Mouse (Mus musculus): ENCODE measurements around the gene A830005F24Rik. TPM values are rescaled to one million over a fixed set of nuclear protein-coding genes. Genes with fewer than 3 reads are reported as not detected.
"Not testable (repeated sequence)": the region's sequence is repeated elsewhere in the genome, so short reads cannot be mapped to it uniquely, and the experiment has no call there.

Gene A830005F24Rik
- polyA plus RNA-seq, 1 experiment from 2014 or later: 3.0 TPM

DNA sequence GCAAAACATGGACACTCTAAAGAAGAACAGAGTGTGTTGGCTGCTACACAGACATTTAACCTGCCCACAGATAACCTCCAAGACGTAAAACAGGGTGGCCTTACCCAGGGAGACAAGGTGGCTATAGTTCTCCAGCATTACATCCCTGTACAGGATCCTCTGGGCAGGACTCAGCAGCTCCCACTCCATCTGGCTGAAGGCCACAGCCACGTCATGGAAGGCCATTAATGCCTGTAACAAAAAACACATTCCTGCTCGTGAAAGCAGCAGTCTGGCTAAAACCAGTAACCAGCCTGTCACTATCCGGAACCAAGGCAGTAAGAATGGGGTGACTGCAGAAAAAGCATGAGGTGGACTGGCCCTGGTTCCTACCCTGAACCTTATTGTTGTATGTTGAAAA, 14.7 kb upstream of the A830005F24Rik start:
- WGBS: 74% methylated on average over 4 of the region's 4 CpGs
- DNase-seq (ENCODE audit: low spot score) (no peak), ATAC-seq (ENCODE audit: low FRiP score) (no peak)
- no peak overlapping the region for H3K9ac ChIP-seq (ENCODE audit: low read depth, low read length)
- H3K4me3 ChIP-seq (ENCODE audit: low read depth, low read length): no peak overlapping the region
- no peaks in the 10 kb centered on the region; the same call in 1 of the 2 replicates for H3K4me1 ChIP-seq (replicated peaks; ENCODE audit: control insufficient read depth, insufficient read depth, low read length)
- H3K9me3 ChIP-seq (ENCODE audit: control insufficient read depth, low read length): no peaks in the 10 kb centered on the region; the same call in 1 of the 2 replicates
- no peak overlapping the region for H3K4me2 ChIP-seq (replicated peaks; ENCODE audit: low read depth, low read length)
- H3K27ac ChIP-seq (ENCODE audit: low read depth, low read length): no peak overlapping the region
- H3K36me3 ChIP-seq (ENCODE audit: control insufficient read depth, insufficient read depth, low read length): peaks cover 4% of the 10 kb centered on the region; the same call in 1 of the 2 replicates
- H3K27me3 ChIP-seq (ENCODE audit: control insufficient read depth, insufficient read depth, low read length): no peaks in the 10 kb centered on the region

- Histone ChIP-seq H3K27ac (ENCODE audit: low read depth, low read length) (no peak overlapping the region), H3K4me1 (replicated peaks; ENCODE audit: control insufficient read depth, insufficient read depth, low read length) (no peaks in the 10 kb centered on the region; the same call in 1 of the 2 replicates), H3K9me3 (ENCODE audit: control insufficient read depth, low read length) (no peaks in the 10 kb centered on the region), H3K36me3 (ENCODE audit: control insufficient read depth, insufficient read depth, low read length) (peaks cover 4% of the 10 kb centered on the region; the same call in 1 of the 2 replicates), H3K4me3 (ENCODE audit: low read depth, low read length) (no peak overlapping the region), H3K27me3 (ENCODE audit: control insufficient read depth, insufficient read depth, low read length) (no peaks in the 10 kb centered on the region), H3K4me2 (replicated peaks; ENCODE audit: low read depth, low read length) (no peak overlapping the region), H3K9ac (ENCODE audit: low read depth, low read length) (no peak overlapping the region)
- DNase-seq (ENCODE audit: low spot score) (no peak), ATAC-seq (ENCODE audit: low FRiP score) (no peak)
- WGBS: 85% methylated on average over 5 of the region's 5 CpGs
These were observed 10.9 kb upstream of the A830005F24Rik start for GRCm38 (mm10) chr13:48502422-48502821.

DNA sequence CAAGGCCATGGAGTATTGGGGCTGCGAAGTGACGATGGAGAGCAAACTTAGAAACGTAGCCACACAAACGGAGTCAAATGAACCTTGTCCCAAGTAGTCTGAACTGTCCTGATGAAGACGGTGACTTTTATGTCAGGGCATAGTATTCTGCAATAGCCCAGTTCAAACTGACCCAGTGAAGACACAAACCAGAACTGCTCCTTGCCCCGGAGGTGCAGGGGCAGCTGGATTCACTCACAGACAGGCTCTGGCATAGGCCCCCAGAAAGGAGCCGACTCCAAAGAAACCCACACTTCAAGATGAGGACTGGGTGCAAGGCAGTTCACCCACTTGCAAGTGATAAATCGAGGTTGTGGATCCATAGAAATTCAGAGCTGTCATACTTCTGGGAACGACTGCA, 4.7 kb upstream of the A830005F24Rik start:
- Histone ChIP-seq H3K9me3 (ENCODE audit: control insufficient read depth, low read length) (no peaks in the 10 kb centered on the region), H3K4me1 (replicated peaks; ENCODE audit: control insufficient read depth, insufficient read depth, low read length) (peaks cover 3% of the 10 kb centered on the region; the same call in 1 of the 2 replicates), H3K9ac (ENCODE audit: low read depth, low read length) (no peak overlapping the region), H3K36me3 (ENCODE audit: control insufficient read depth, insufficient read depth, low read length) (no peaks in the 10 kb centered on the region), H3K27ac (ENCODE audit: low read depth, low read length) (no peak overlapping the region), H3K27me3 (ENCODE audit: control insufficient read depth, insufficient read depth, low read length) (no peaks in the 10 kb centered on the region), H3K4me2 (replicated peaks; ENCODE audit: low read depth, low read length) (no peak overlapping the region), H3K4me3 (ENCODE audit: low read depth, low read length) (no peak overlapping the region)
- WGBS: 95% methylated on average over 9 of the region's 9 CpGs
- DNase-seq (ENCODE audit: low spot score): no peak
- ATAC-seq (ENCODE audit: low FRiP score): no peak

- H3K4me2 ChIP-seq (replicated peaks; ENCODE audit: low read depth, low read length): no peak overlapping the region
- peaks cover 3% of the 10 kb centered on the region; the same call in 1 of the 2 replicates for H3K9me3 ChIP-seq (ENCODE audit: control insufficient read depth, low read length)
- DNase-seq (ENCODE audit: low spot score) (no peak), ATAC-seq (ENCODE audit: low FRiP score) (no peak)
- no peaks in the 10 kb centered on the region for H3K27me3 ChIP-seq (ENCODE audit: control insufficient read depth, insufficient read depth, low read length)
- no peak overlapping the region for H3K9ac ChIP-seq (ENCODE audit: low read depth, low read length)
- 93% methylated on average over 4 of the region's 4 CpGs for WGBS
- peaks cover 3% of the 10 kb centered on the region; the same call in 1 of the 2 replicates for H3K4me1 ChIP-seq (replicated peaks; ENCODE audit: control insufficient read depth, insufficient read depth, low read length)
- no peak overlapping the region for H3K27ac ChIP-seq (ENCODE audit: low read depth, low read length)
- H3K4me3 ChIP-seq (ENCODE audit: low read depth, low read length): no peak overlapping the region
- no peaks in the 10 kb centered on the region for H3K36me3 ChIP-seq (ENCODE audit: control insufficient read depth, insufficient read depth, low read length)
These were observed 2.5 kb downstream of the A830005F24Rik start for GRCm38 (mm10) chr13:48515861-48516260.

GRCm38 (mm10) chr13:48519122-48519521, 5.8 kb downstream of the A830005F24Rik start:
- not testable (repeated sequence) for DNase-seq (ENCODE audit: low spot score); H3K27me3 ChIP-seq (ENCODE audit: control insufficient read depth, insufficient read depth, low read length); H3K36me3 ChIP-seq (ENCODE audit: control insufficient read depth, insufficient read depth, low read length); H3K4me2 ChIP-seq (replicated peaks; ENCODE audit: low read depth, low read length); H3K4me3 ChIP-seq (ENCODE audit: low read depth, low read length); H3K9ac ChIP-seq (ENCODE audit: low read depth, low read length); H3K4me1 ChIP-seq (replicated peaks; ENCODE audit: control insufficient read depth, insufficient read depth, low read length); H3K9me3 ChIP-seq (ENCODE audit: control insufficient read depth, low read length); ATAC-seq (ENCODE audit: low FRiP score)
- H3K27ac ChIP-seq (ENCODE audit: low read depth, low read length): 0 out of 2 replicates have a peak overlapping the region, but pooled peaks have one; percentile 17

DNA sequence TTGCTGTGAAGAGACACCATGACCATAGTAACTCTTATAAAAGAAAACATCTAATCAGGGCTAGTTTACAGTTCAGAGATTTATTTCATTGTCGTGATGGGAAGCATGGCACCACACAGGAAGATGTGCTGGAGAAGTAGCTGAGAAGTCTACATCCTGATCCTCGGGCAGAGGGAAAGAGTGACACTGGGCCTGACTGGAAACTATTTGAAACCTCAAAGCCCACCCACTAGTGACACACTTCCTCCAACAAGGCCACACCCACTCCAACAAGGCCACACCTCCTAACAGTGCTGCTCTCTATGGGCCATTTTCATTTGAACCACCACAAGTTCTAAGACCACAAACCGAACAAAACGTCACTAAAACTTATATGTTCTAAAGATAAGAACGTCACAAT, 12.4 kb downstream of the A830005F24Rik start:
- WGBS: 85% methylated on average over 5 of the region's 5 CpGs
- no peaks in the 10 kb centered on the region for H3K4me1 ChIP-seq (replicated peaks; ENCODE audit: control insufficient read depth, insufficient read depth, low read length)
- ATAC-seq (ENCODE audit: low FRiP score): no peak

GRCm38 (mm10) chr13:48528123-48528871, 14.9 kb downstream of the A830005F24Rik start:
- no peaks in the 10 kb centered on the region for H3K4me1 ChIP-seq (replicated peaks; ENCODE audit: control insufficient read depth, insufficient read depth, low read length)
- H3K4me2 ChIP-seq (replicated peaks; ENCODE audit: low read depth, low read length): no peak overlapping the region
- 51% methylated on average over 15 of the region's 15 CpGs for WGBS
- H3K4me3 ChIP-seq (ENCODE audit: low read depth, low read length): no peak overlapping the region
- no peaks in the 10 kb centered on the region for H3K27me3 ChIP-seq (ENCODE audit: control insufficient read depth, insufficient read depth, low read length)
- DNase-seq (ENCODE audit: low spot score): peak; percentile 85
- H3K36me3 ChIP-seq (ENCODE audit: control insufficient read depth, insufficient read depth, low read length): no peaks in the 10 kb centered on the region
- peak; percentile 43; the same call in 1 of the 2 replicates for ATAC-seq (ENCODE audit: low FRiP score)
- H3K27ac ChIP-seq (ENCODE audit: low read depth, low read length): no peak overlapping the region
- H3K9me3 ChIP-seq (ENCODE audit: control insufficient read depth, low read length): no peaks in the 10 kb centered on the region
- no peak overlapping the region for H3K9ac ChIP-seq (ENCODE audit: low read depth, low read length)

More for the DNA sequence above, 12.4 kb downstream of the A830005F24Rik start:
- Histone ChIP-seq H3K4me3 (ENCODE audit: low read depth, low read length) (no peak overlapping the region), H3K9ac (ENCODE audit: low read depth, low read length) (no peak overlapping the region), H3K9me3 (ENCODE audit: control insufficient read depth, low read length) (no peaks in the 10 kb centered on the region), H3K4me2 (replicated peaks; ENCODE audit: low read depth, low read length) (no peak overlapping the region), H3K27ac (ENCODE audit: low read depth, low read length) (no peak overlapping the region), H3K36me3 (ENCODE audit: control insufficient read depth, insufficient read depth, low read length) (no peaks in the 10 kb centered on the region), H3K27me3 (ENCODE audit: control insufficient read depth, insufficient read depth, low read length) (no peaks in the 10 kb centered on the region)
- no peak for DNase-seq (ENCODE audit: low spot score)

GRCm38 (mm10) chr13:48529028-48529427, 15.7 kb downstream of the A830005F24Rik start:
- ATAC-seq (ENCODE audit: low FRiP score): no peak

DNA sequence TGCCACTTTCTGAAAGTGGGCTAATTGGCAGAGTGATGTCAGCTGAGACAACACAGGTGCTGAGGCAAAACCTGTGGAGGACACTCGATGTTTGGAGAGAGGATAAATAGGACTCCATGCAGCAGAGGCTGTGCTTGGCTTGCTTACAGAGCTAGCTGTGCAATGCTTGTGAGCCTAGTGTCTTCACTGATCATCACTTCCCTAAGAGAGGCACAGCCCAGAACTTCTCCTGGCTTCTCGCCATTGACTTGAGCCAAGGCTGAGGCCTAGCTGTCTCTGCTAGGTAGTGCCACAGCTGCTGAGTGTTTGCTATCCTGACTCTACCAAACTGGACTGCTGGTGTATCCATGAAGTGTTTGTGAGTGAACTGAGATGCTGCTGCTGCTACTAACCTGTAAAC, 17.3 kb downstream of the A830005F24Rik start:
- no peak overlapping the region for H3K4me2 ChIP-seq (replicated peaks; ENCODE audit: low read depth, low read length)
- H3K36me3 ChIP-seq (ENCODE audit: control insufficient read depth, insufficient read depth, low read length): no peaks in the 10 kb centered on the region
- DNase-seq (ENCODE audit: low spot score): no peak
- H3K4me3 ChIP-seq (ENCODE audit: low read depth, low read length): no peak overlapping the region
- H3K4me1 ChIP-seq (replicated peaks; ENCODE audit: control insufficient read depth, insufficient read depth, low read length): no peaks in the 10 kb centered on the region
- no peak overlapping the region for H3K9ac ChIP-seq (ENCODE audit: low read depth, low read length)
- 76% methylated on average over 2 of the region's 2 CpGs for WGBS
- H3K27ac ChIP-seq (ENCODE audit: low read depth, low read length): no peak overlapping the region
- H3K27me3 ChIP-seq (ENCODE audit: control insufficient read depth, insufficient read depth, low read length): no peaks in the 10 kb centered on the region
- no peaks in the 10 kb centered on the region for H3K9me3 ChIP-seq (ENCODE audit: control insufficient read depth, low read length)
- ATAC-seq (ENCODE audit: low FRiP score): no peak

More at GRCm38 (mm10) chr13:48529028-48529427, 15.7 kb downstream of the A830005F24Rik start:
- no peak overlapping the region for H3K9ac ChIP-seq (ENCODE audit: low read depth, low read length)
- no peak overlapping the region for H3K4me2 ChIP-seq (replicated peaks; ENCODE audit: low read depth, low read length)
- no peaks in the 10 kb centered on the region for H3K9me3 ChIP-seq (ENCODE audit: control insufficient read depth, low read length)
- no peaks in the 10 kb centered on the region for H3K36me3 ChIP-seq (ENCODE audit: control insufficient read depth, insufficient read depth, low read length)
- no peak overlapping the region for H3K27ac ChIP-seq (ENCODE audit: low read depth, low read length)
- 61% methylated on average over 2 of the region's 2 CpGs for WGBS
- no peaks in the 10 kb centered on the region for H3K4me1 ChIP-seq (replicated peaks; ENCODE audit: control insufficient read depth, insufficient read depth, low read length)
- no peaks in the 10 kb centered on the region for H3K27me3 ChIP-seq (ENCODE audit: control insufficient read depth, insufficient read depth, low read length)
- H3K4me3 ChIP-seq (ENCODE audit: low read depth, low read length): no peak overlapping the region
- no peak for DNase-seq (ENCODE audit: low spot score)

Measured in hindbrain, embryonic 11.5 days (tissue).